Mouse (Mus musculus) embryonic facial prominence, embryonic 15.5 days (tissue): ENCODE measurements around the gene Gpc6. TPM values are rescaled to one million over a fixed set of nuclear protein-coding genes. Genes with fewer than 3 reads are reported as not detected.
A peak's percentile ranks its signal among the peaks of the same experiment; 100 is the strongest.

Source experiments
- ATAC-seq: fragments of 200-750 bp; cut with Nextera tagmentation; 2 replicates; pipeline ENCODE4 v1.8.0; 2017; ENCODE audit warnings: low read depth, moderate TSS enrichment; ENCODE audit not compliant: insufficient number of reproducible peaks, low FRiP score, low TSS enrichment
- H3K27ac ChIP-seq: fragments of 300-500 bp; sonication (generic); replicated peaks from 2 replicates; pipeline ENCODE4 v1.5.1; 2015; ENCODE audit warnings: mild to moderate bottlenecking, inconsistent platforms
- H3K27me3 ChIP-seq: fragments of 300-500 bp; sonication (generic); 2 replicates; pipeline ENCODE4 v1.6.1; 2015; ENCODE audit warnings: inconsistent platforms
- H3K36me3 ChIP-seq: fragments of 300-500 bp; sonication (generic); 2 replicates; pipeline ENCODE4 v1.6.1; 2015; ENCODE audit warnings: mild to moderate bottlenecking, inconsistent platforms
- H3K4me1 ChIP-seq: fragments of 300-500 bp; sonication (generic); 2 replicates; pipeline ENCODE4 v1.6.1; 2015; ENCODE audit warnings: inconsistent platforms
- H3K4me2 ChIP-seq: fragments of 300-500 bp; sonication (generic); replicated peaks from 2 replicates; pipeline ENCODE4 v1.6.1; 2015; ENCODE audit warnings: mild to moderate bottlenecking, inconsistent platforms
- H3K4me3 ChIP-seq: fragments of 300-500 bp; sonication (generic); replicated peaks from 2 replicates; pipeline ENCODE4 v1.5.1; 2015; ENCODE audit warnings: mild to moderate bottlenecking, inconsistent platforms
- H3K9ac ChIP-seq: fragments of 300-500 bp; sonication (generic); 2 replicates; pipeline ENCODE4 v1.6.1; 2015; ENCODE audit warnings: inconsistent platforms
- H3K9me3 ChIP-seq: fragments of 300-500 bp; sonication (generic); replicated peaks from 2 replicates; pipeline ENCODE4 v1.6.1; 2016; ENCODE audit warnings: inconsistent platforms
- WGBS: fragments of 180-500 bp; shearing (Covaris S2); methylation state at CpG from one replicate; pipeline ENCODE4 v1.1.7; 2015; 5-methylcytosine and 5-hydroxymethylcytosine counted together
- microRNA-seq: library from miRNA; unstranded; fragments of <30 nt; microRNA quantifications from one replicate; pipeline ENCODE4, GENCODE M21; 2016; ENCODE audit warnings: borderline number of aligned reads
- polyA plus RNA-seq: library from polyadenylated mRNA; unstranded; fragments of >200 nt; fragmentation: Nextera tagmentation; extraction: Ambion mirVana; gene quantifications from 2 replicates; pipeline ENCODE4 v1.2.1, GENCODE M21; 2015

Gene Gpc6
- polyA plus RNA-seq, 1 experiment from 2014 or later: 42.3 TPM

GRCm38 (mm10) chr14:118004434-118004833 is 1079.3 kb downstream of the Gpc6 start:
- H3K4me3 ChIP-seq: no peak overlapping the region
- no peak overlapping the region for H3K4me2 ChIP-seq
- ATAC-seq: no peak
- no peak overlapping the region for H3K9ac ChIP-seq
- no peaks in the 10 kb centered on the region for H3K9me3 ChIP-seq
- peaks cover 7% of the 10 kb centered on the region; the same call in 1 of the 2 replicates for H3K4me1 ChIP-seq
- no peak overlapping the region for H3K27ac ChIP-seq
- 89% methylated on average over 10 of the region's 10 CpGs for WGBS
- no peaks in the 10 kb centered on the region for H3K36me3 ChIP-seq
- peaks cover 18% of the 10 kb centered on the region for H3K27me3 ChIP-seq

- Histone ChIP-seq H3K9ac (no peak overlapping the region), H3K4me3 (no peak overlapping the region), H3K9me3 (no peaks in the 10 kb centered on the region), H3K36me3 (no peaks in the 10 kb centered on the region), H3K4me2 (no peak overlapping the region), H3K4me1 (peaks cover 7% of the 10 kb centered on the region; the same call in 1 of the 2 replicates), H3K27me3 (peaks cover 15% of the 10 kb centered on the region; the same call in 1 of the 2 replicates), H3K27ac (no peak overlapping the region)
- WGBS: 15% methylated on average over 5 of the region's 5 CpGs
- ATAC-seq: peak; percentile 47; the same call in 1 of the 2 replicates
These were observed 1080.6 kb downstream of the Gpc6 start for GRCm38 (mm10) chr14:118005697-118006096.

- 58% methylated on average over 9 of the region's 9 CpGs for WGBS
- H3K27ac ChIP-seq: no peak overlapping the region
- H3K27me3 ChIP-seq: 0 out of 2 replicates have a peak, but pooled peaks cover 2% of the 10 kb centered on the region
- no peaks in the 10 kb centered on the region for H3K4me1 ChIP-seq
- no peak overlapping the region for H3K4me2 ChIP-seq
- H3K9ac ChIP-seq: no peak overlapping the region
- H3K9me3 ChIP-seq: no peaks in the 10 kb centered on the region
- no peak for ATAC-seq
- H3K36me3 ChIP-seq: no peaks in the 10 kb centered on the region
- H3K4me3 ChIP-seq: no peak overlapping the region
These were observed 1084.4 kb downstream of the Gpc6 start for GRCm38 (mm10) chr14:118009541-118009940.

- Histone ChIP-seq H3K36me3 (no peaks in the 10 kb centered on the region), H3K4me1 (no peaks in the 10 kb centered on the region), H3K27ac (no peak overlapping the region), H3K4me3 (no peak overlapping the region), H3K9ac (no peak overlapping the region), H3K27me3 (0 out of 2 replicates have a peak, but pooled peaks cover 2% of the 10 kb centered on the region), H3K4me2 (no peak overlapping the region), H3K9me3 (no peaks in the 10 kb centered on the region)
- 65% methylated on average over 8 of the region's 8 CpGs for WGBS
- ATAC-seq: no peak
These were observed 1088.1 kb downstream of the Gpc6 start for GRCm38 (mm10) chr14:118013237-118013636.

GRCm38 (mm10) chr14:118019314-118019713 is 1094.2 kb downstream of the Gpc6 start:
- H3K4me1 ChIP-seq: no peaks in the 10 kb centered on the region
- no peaks in the 10 kb centered on the region for H3K9me3 ChIP-seq
- no peak overlapping the region for H3K27ac ChIP-seq
- ATAC-seq: no peak
- no peak overlapping the region for H3K4me2 ChIP-seq
- H3K36me3 ChIP-seq: no peaks in the 10 kb centered on the region
- H3K4me3 ChIP-seq: no peak overlapping the region
- WGBS: 82% methylated on average over 5 of the region's 5 CpGs
- H3K9ac ChIP-seq: no peak overlapping the region
- no peaks in the 10 kb centered on the region for H3K27me3 ChIP-seq

GRCm38 (mm10) chr14:118021867-118022543 is 1096.9 kb downstream of the Gpc6 start:
- Histone ChIP-seq H3K27me3 (no peaks in the 10 kb centered on the region), H3K4me2 (no peak overlapping the region), H3K9me3 (no peaks in the 10 kb centered on the region), H3K36me3 (no peaks in the 10 kb centered on the region), H3K27ac (no peak overlapping the region), H3K4me3 (no peak overlapping the region), H3K9ac (no peak overlapping the region), H3K4me1 (no peaks in the 10 kb centered on the region)
- no peak for ATAC-seq
- 77% methylated on average over 10 of the region's 10 CpGs for WGBS

Small RNAs within 50 kb of the gene (microRNA-seq; reads per million reads assigned to microRNA genes)
- gene Mir6239: not detected
